Mouse (Mus musculus) heart, adult 8-10 months (tissue): ENCODE results near the gene Uaca. TPM values are rescaled to one million over a fixed set of nuclear protein-coding genes. Genes with fewer than 3 reads are reported as not detected.

Experiments
- total RNA-seq, 4 experiments: library from RNA; stranded (reverse); gene quantifications; 2 replicates each; pipeline ENCODE4 v1.2.4; 2022

Uaca gene
- total RNA-seq, 4 experiments from 2014 or later = 47.1 to 58.4 (median 50.7) TPM

Other genes starting within 250 kb of the Uaca start
- gene Lrrc49, start 106.4 kb upstream of the Uaca start, total RNA-seq = 1 to 10 TPM; 3.5 to 4.2 (median 3.8) TPM
- gene Larp6, start 81.6 kb upstream of the Uaca start, total RNA-seq = 1 to 10 TPM; 1.1 to 2.0 (median 1.7) TPM